Mouse (Mus musculus) lung, embryonic 16.5 days (tissue): ENCODE measurements around the gene S100a16. TPM values are rescaled to one million over a fixed set of nuclear protein-coding genes. Genes with fewer than 3 reads are reported as not detected.
A peak's percentile ranks its signal among the peaks of the same experiment; 100 is the strongest.

Experiments
- ATAC-seq: fragments of 200-750 bp; cut with Nextera tagmentation; 2 replicates; pipeline ENCODE4 v1.8.0; 2017; ENCODE audit warnings: low read depth, mild to moderate bottlenecking, moderate library complexity
- H3K27ac ChIP-seq: fragments of 300-500 bp; sonication (generic); 2 replicates; pipeline ENCODE4 v1.5.1; 2014; ENCODE audit warnings: mild to moderate bottlenecking, control low read depth, low read length
- H3K27me3 ChIP-seq: fragments of 300-500 bp; sonication (generic); 2 replicates; pipeline ENCODE4 v1.6.1; 2014; ENCODE audit warnings: low read depth, low read length, mixed read lengths; ENCODE audit not compliant: control insufficient read depth, insufficient read depth
- H3K36me3 ChIP-seq: fragments of 300-500 bp; sonication (generic); 2 replicates; pipeline ENCODE4 v1.6.1; 2014; ENCODE audit warnings: low read length; ENCODE audit not compliant: control insufficient read depth, insufficient read depth
- H3K4me1 ChIP-seq: fragments of 300-500 bp; sonication (generic); replicated peaks from 2 replicates; pipeline ENCODE4 v1.6.1; 2014; ENCODE audit warnings: low read length, mixed read lengths; ENCODE audit not compliant: control insufficient read depth, insufficient read depth
- H3K4me2 ChIP-seq: fragments of 300-500 bp; sonication (generic); 2 replicates; pipeline ENCODE4 v1.6.1; 2014; ENCODE audit warnings: low read depth, low read length, control low read depth
- H3K4me3 ChIP-seq: fragments of 300-500 bp; sonication (generic); 2 replicates; pipeline ENCODE4 v1.5.1; 2014; ENCODE audit warnings: mild to moderate bottlenecking, low read length, control low read depth
- H3K9ac ChIP-seq: fragments of 300-500 bp; sonication (generic); 2 replicates; pipeline ENCODE4 v1.6.1; 2014; ENCODE audit warnings: low read length, control low read depth
- H3K9me3 ChIP-seq: fragments of 300-500 bp; sonication (generic); 2 replicates; pipeline ENCODE4 v1.6.1; 2016; ENCODE audit warnings: low read length; ENCODE audit not compliant: control insufficient read depth
- WGBS: fragments of 180-500 bp; shearing (Covaris S2); extraction: QIAGEN DNeasy Blood & Tissue Kit; methylation state at CpG from one replicate; pipeline ENCODE4 v1.1.7; 2014; 5-methylcytosine and 5-hydroxymethylcytosine counted together
- polyA plus RNA-seq: library from polyadenylated mRNA; unstranded; fragments of >200 nt; fragmentation: Nextera tagmentation; extraction: Ambion mirVana; gene quantifications from 2 replicates; pipeline ENCODE4 v1.2.1, GENCODE M21; 2015

S100a16 gene
- polyA plus RNA-seq, 1 experiment from 2014 or later = 241 TPM

GRCm38 (mm10) chr3:90505216-90505615 is 31.8 kb upstream of the S100a16 start:
- peaks cover 42% of the 10 kb centered on the region for H3K36me3 ChIP-seq
- no peak overlapping the region for H3K9ac ChIP-seq
- no peaks in the 10 kb centered on the region for H3K27me3 ChIP-seq
- WGBS = 84% methylated on average over 5 of the region's 5 CpGs
- no peak for ATAC-seq
- H3K4me2 ChIP-seq = no peak overlapping the region
- no peak overlapping the region for H3K4me3 ChIP-seq
- H3K9me3 ChIP-seq = no peaks in the 10 kb centered on the region
- H3K4me1 ChIP-seq = peaks cover 25% of the 10 kb centered on the region
- no peak overlapping the region for H3K27ac ChIP-seq

GRCm38 (mm10) chr3:90506362-90506761 is 30.7 kb upstream of the S100a16 start:
- WGBS = 56% methylated on average over 3 of the region's 3 CpGs

GRCm38 (mm10) chr3:90508287-90508949 is 28.6 kb upstream of the S100a16 start:
- Histone ChIP-seq H3K4me2 (peak overlapping the region; percentile 86), H3K9ac (peak overlapping the region; percentile 99), H3K9me3 (no peaks in the 10 kb centered on the region), H3K4me1 (peaks cover 20% of the 10 kb centered on the region), H3K36me3 (peaks cover 22% of the 10 kb centered on the region), H3K27ac (peak overlapping the region; percentile 93), H3K27me3 (no peaks in the 10 kb centered on the region), H3K4me3 (peak overlapping the region; percentile 98)
- WGBS = 2% methylated on average over 20 of the region's 20 CpGs
- ATAC-seq = no peak

More at GRCm38 (mm10) chr3:90506362-90506761, 30.7 kb upstream of the S100a16 start:
- no peak for ATAC-seq
- Histone ChIP-seq H3K9ac (no peak overlapping the region), H3K9me3 (no peaks in the 10 kb centered on the region), H3K27ac (no peak overlapping the region), H3K4me2 (no peak overlapping the region), H3K4me3 (no peak overlapping the region), H3K27me3 (no peaks in the 10 kb centered on the region), H3K36me3 (peaks cover 38% of the 10 kb centered on the region), H3K4me1 (peaks cover 25% of the 10 kb centered on the region)

- under 1% methylated on average over 60 of the region's 66 CpGs for WGBS
These were observed 27.9 kb upstream of the S100a16 start, which contains the start of gene Chtop for GRCm38 (mm10) chr3:90508950-90509746. TSS of gene Chtop (minus strand) at chr3:90509498.

GRCm38 (mm10) chr3:90509747-90510123 is 27.3 kb upstream of the S100a16 start:
- peak overlapping the region; percentile 65 for H3K4me2 ChIP-seq
- peaks cover 25% of the 10 kb centered on the region for H3K4me1 ChIP-seq
- no peaks in the 10 kb centered on the region for H3K27me3 ChIP-seq
- H3K9me3 ChIP-seq = no peaks in the 10 kb centered on the region
- H3K36me3 ChIP-seq = peaks cover 16% of the 10 kb centered on the region
- H3K27ac ChIP-seq = peak overlapping the region; percentile 70; the same call in 1 of the 2 replicates
- WGBS = 20% methylated on average over 2 of the region's 2 CpGs
- peak overlapping the region; percentile 98 for H3K4me3 ChIP-seq
- peak overlapping the region; percentile 50 for H3K9ac ChIP-seq
- ATAC-seq = no peak

More at GRCm38 (mm10) chr3:90508950-90509746, 27.9 kb upstream of the S100a16 start, which contains the start of gene Chtop:
- Histone ChIP-seq H3K4me2 (peak within 1 kb of the TSS; percentile 86), H3K36me3 (peaks cover 18% of the 10 kb centered on the region), H3K27ac (peak within 1 kb of the TSS; percentile 93), H3K4me1 (peaks cover 24% of the 10 kb centered on the region), H3K4me3 (peak within 1 kb of the TSS; percentile 98), H3K9ac (peak within 1 kb of the TSS; percentile 99), H3K27me3 (no peaks in the 10 kb centered on the region), H3K9me3 (no peaks in the 10 kb centered on the region)
- ATAC-seq = peak; percentile 94

- no peak overlapping the region for H3K4me2 ChIP-seq
- 82% methylated on average over 5 of the region's 5 CpGs for WGBS
- H3K27ac ChIP-seq = no peak overlapping the region
- no peaks in the 10 kb centered on the region for H3K9me3 ChIP-seq
- ATAC-seq = no peak
- no peaks in the 10 kb centered on the region; the same call in 1 of the 2 replicates for H3K36me3 ChIP-seq
- no peak overlapping the region for H3K9ac ChIP-seq
- no peaks in the 10 kb centered on the region for H3K27me3 ChIP-seq
- H3K4me3 ChIP-seq = no peak overlapping the region
- H3K4me1 ChIP-seq = peaks cover 25% of the 10 kb centered on the region
These were observed 24.8 kb upstream of the S100a16 start for GRCm38 (mm10) chr3:90512276-90512675.

GRCm38 (mm10) chr3:90512948-90513642 is 24.0 kb upstream of the S100a16 start:
- 71% methylated on average over 9 of the region's 9 CpGs for WGBS
- H3K9ac ChIP-seq = no peak overlapping the region
- H3K27me3 ChIP-seq = no peaks in the 10 kb centered on the region
- H3K4me3 ChIP-seq = no peak overlapping the region
- ATAC-seq = no peak
- H3K4me1 ChIP-seq = peaks cover 17% of the 10 kb centered on the region
- H3K36me3 ChIP-seq = no peaks in the 10 kb centered on the region
- peak overlapping the region; percentile 76 for H3K4me2 ChIP-seq
- no peaks in the 10 kb centered on the region for H3K9me3 ChIP-seq
- no peak overlapping the region for H3K27ac ChIP-seq

- Histone ChIP-seq H3K4me2 (peak within 1 kb of the TSS; percentile 76), H3K4me1 (peaks cover 15% of the 10 kb centered on the region), H3K27me3 (no peaks in the 10 kb centered on the region), H3K9me3 (no peaks in the 10 kb centered on the region), H3K9ac (peak within 1 kb of the TSS; percentile 66), H3K27ac (peak within 1 kb of the TSS; percentile 58), H3K4me3 (peak within 1 kb of the TSS; percentile 57), H3K36me3 (no peaks in the 10 kb centered on the region)
- 4% methylated on average over 25 of the region's 25 CpGs for WGBS
- ATAC-seq = peak; percentile 63
These were observed 23.1 kb upstream of the S100a16 start, which contains the start of the genes S100a1 and S100a13 for GRCm38 (mm10) chr3:90513796-90514590. TSS of gene S100a1 (minus strand) at chr3:90514392. TSS of gene S100a13 (plus strand) at chr3:90514435.
